Mouse (Mus musculus) frontal cortex, adult 2 months (tissue): ENCODE results near the gene Smpd4. TPM values are rescaled to one million over a fixed set of nuclear protein-coding genes. Genes with fewer than 3 reads are reported as not detected.
A peak's percentile ranks its signal among the peaks of the same experiment; 100 is the strongest.

Source experiments
- DNase-seq, 2 experiments: peaks; one replicate each; pipeline ENCODE4 v3.0.0; 2022; ENCODE audit warnings: low spot score in 1 of 2; ENCODE audit errors: extremely low spot score in 1 of 2
- polyA plus RNA-seq: library from polyadenylated mRNA; depleted of rRNA; stranded (reverse); fragments of >200 nt; gene quantifications from 2 replicates; pipeline ENCODE4 v1.2.3, GENCODE M21; 2012

The Smpd4 gene
- polyA plus RNA-seq, 1 experiment = 168 TPM

GRCm38 (mm10) chr16:17637610-17638009 is 18.5 kb downstream of the Smpd4 start:
- no peak for DNase-seq

DNA sequence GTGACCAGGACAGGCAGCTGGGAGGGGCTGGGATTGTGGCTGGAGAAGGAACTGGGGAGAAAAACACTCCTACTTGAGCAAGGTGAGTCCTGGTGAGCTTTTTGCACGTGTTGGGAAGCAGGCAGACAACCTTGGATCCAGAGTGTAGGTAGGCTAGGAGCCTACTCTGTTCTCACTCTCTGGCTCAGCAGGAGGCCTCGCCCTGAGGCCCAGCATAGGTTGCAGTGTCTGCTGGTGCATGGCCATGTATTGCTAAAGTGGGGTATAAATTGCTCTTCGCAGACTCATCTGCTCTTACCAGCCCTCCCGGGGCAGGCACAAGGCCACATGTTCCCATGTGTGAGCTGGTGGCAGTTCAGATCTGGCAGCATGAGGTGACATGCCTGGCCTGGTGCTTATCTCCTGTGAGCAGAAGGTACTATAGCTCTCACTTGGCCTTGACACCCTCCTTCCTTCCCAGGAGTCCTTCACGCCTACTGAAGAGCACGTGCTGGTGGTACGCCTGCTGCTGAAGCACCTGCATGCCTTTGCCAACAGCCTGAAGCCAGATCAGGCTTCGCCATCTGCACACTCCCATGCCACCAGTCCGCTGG is 19.0 kb downstream of the Smpd4 start:
- DNase-seq = no peak

DNA sequence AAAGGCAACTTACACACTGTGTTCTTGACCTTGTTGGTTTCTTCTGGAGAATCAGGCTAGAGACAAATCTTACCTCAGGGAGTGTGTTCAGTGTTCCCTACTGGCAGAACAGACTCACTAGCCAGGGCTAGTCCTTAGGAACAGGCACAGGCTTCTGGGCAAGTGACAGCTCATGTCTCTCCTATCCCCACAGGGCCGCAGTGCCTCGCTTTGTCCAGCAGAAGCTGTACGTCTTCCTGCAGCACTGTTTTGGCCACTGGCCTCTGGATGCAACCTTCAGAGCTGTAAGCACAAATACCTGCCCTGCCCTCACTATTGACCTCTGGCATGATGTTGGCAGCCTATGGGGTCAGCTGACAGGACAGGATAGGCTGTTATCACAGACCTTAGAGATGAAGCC is 19.9 kb downstream of the Smpd4 start:
- no peak for DNase-seq

DNA sequence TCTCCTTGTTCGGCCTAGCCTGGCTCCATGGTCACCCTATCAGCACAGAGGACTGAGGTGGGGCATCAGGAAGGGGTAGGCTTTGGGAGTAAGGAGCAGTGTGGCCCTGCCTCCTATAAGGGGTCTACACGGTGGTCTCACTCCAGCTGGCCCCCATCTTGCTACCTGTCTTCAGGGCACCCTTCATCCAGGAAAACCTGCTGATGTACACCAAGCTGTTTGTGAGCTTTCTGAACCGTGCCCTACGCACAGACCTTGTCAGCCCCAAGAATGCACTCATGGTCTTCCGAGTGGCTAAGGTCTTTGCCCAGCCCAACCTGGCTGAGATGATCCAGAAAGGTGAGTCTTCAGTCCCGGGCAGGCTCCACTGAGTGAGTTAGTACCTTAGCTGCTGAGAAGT is 20.8 kb downstream of the Smpd4 start:
- no peak for DNase-seq

- DNase-seq = no peak
Measured at GRCm38 (mm10) chr16:17640706-17641105, 21.6 kb downstream of the Smpd4 start.

DNA sequence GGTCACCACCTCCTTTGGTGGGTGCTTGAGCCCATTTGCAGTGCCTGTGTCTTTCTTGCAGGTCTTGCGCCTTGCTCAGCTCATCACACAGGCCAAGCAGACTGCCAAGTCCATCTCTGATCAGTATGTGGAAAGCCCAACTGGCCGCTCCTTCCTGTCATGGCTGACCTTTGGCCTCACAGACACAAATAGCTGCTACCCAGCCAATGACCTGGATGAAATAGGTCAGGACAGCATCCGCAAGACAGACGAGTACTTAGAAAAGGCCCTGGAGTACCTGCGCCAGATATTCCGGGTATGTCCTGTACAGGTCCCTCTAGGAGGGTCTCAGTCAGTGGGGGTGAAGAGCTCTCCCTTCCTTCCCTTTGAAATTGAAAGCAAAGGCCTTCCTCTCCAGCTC is 22.1 kb downstream of the Smpd4 start:
- DNase-seq = no peak

GRCm38 (mm10) chr16:17642311-17642710 is 23.2 kb downstream of the Smpd4 start:
- peak in 1 of 2 experiments; percentile 50 for DNase-seq

- no peak for DNase-seq
Measured at GRCm38 (mm10) chr16:17643437-17643990, 24.4 kb downstream of the Smpd4 start.

DNA sequence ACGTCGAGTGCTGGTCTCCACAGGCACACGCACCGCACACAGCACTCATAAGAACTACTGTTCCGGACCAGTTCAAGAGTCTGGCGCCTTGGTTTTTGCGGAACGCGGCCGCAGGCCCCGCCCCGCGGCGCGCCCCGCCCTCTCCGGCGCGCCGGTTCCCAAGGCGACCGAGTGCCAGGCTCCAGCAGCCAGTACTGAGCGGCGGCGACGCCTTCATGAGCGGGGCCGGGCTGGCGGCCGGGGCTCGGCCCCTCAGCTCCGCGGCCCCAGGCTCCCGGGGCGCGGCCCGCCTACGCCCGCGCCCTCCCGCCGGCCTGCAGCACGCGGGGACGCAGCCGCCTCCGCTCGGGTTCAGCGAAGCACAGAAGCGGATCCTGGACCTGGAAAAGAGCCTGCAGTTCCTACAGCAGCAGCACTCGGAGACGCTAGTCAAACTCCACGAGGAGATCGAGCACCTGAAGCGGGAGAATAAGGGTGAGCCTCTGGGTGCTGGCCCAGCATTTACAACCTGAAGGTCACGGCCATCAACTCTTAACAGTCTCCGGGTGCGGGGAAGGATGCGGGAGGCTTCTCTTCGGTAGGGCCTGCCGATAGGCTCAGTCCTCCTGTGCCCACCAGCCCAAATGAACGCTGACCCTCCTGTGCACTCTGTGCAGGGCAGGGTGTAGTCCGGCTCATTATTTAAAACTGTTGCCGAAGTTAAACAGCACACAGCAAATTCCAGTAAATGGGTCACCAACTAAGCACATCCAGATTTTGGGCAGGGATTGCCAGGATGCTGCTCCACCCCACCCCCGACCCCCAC is 27.4 kb downstream of the Smpd4 start, which contains the start of gene Ccdc74a:
Gene Ccdc74a (plus strand): TSS at position 161 of the 805 bp plus-strand sequence.
- DNase-seq = peak in 1 of 2 experiments; percentile 73

- DNase-seq = no peak
Measured at GRCm38 (mm10) chr16:17647156-17647555, 28.0 kb downstream of the Smpd4 start.

DNA sequence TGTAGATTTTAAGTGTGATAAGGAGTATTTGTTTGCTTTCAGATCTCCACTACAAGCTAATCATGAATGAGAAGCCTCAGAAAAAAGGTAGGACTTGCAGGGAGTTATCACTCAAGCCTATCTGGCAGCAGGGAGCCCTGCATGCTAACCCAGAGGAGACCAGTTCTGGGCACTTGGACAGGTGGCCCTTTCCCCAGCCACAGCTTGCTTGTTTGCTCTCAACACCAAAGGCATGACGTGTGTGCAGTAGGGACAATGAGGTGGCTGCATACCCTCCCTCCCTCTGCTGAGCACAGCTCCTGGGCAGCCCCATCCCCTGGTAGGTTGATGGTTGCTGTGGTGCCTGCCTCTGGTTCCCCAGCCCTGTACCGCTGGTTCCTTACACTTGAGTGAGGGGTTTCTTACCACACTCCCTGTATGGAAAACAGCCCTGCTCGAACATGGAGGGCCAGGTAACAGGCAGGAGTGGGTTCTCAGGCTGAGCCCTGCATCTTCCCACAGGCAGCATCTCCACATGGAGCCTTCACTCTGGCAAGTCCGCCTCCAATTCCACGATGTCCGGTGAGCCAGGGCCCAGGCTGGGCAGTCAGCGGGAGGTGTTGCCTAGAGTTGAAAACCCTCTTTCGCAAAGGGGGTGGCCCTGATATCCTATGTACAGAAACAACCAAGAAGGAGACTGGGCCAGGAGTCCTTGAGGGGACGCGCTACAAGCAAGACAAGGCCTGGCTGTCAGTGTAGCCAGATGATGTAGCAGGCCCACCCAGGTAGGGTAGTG is 28.6 kb downstream of the Smpd4 start:
- no peak for DNase-seq

GRCm38 (mm10) chr16:17649925-17650605 is 30.9 kb downstream of the Smpd4 start:
- peak in 1 of 2 experiments; percentile 35 for DNase-seq

GRCm38 (mm10) chr16:17650711-17651110 is 31.6 kb downstream of the Smpd4 start:
- no peak for DNase-seq

DNA sequence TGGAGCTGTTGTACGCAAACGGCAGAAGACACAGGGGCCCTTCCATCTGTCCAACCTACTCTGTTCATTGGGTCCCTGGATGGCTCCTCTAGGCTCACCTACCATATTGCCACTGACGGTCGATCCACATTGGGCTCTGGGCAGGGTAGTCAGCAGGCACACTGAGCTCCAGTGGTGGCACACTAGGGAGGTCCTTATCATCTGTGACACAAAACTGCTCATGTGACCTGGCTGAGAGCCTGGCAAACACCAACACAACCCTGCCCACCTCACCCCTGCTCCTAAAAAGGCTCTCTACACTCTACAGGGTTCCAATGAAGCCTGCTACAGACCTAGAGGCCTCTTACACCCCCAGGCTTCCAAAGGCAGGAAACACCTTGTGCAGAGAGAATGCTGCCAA is 33.5 kb downstream of the Smpd4 start:
- DNase-seq = no peak

GRCm38 (mm10) chr16:17653601-17654000 is 34.4 kb downstream of the Smpd4 start:
- no peak for DNase-seq

DNA sequence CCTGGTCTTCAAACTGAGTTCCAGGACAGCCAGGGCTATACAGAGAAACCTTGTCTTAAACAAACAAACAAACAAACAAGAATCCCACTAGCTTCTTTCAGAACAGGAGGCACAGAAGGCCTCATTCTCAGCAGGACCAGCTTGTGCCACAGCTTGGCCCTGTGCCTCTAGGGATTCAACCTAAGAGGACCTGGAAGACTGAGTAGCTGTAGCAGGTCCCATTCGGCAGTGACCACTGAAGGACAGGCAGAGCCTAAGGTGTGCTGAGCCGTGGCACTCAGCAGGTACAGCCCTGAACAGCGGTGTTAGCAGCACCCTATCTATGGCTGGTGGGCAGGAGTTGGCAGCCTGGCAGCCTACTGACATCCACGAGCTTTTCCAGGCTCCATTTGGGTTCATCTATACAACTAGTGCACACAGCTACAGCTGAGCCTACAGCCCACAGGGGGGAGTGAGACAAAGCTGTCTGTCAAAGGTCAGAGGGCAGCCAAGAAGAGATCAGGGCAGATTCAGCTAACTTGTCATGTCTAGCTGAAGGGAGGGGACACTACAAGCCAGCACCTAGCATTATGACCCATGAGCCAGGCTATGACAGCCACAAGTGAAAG is 35.1 kb downstream of the Smpd4 start:
- DNase-seq = no peak

- no peak for DNase-seq
Measured at GRCm38 (mm10) chr16:17656212-17656871, 37.2 kb downstream of the Smpd4 start.

DNA sequence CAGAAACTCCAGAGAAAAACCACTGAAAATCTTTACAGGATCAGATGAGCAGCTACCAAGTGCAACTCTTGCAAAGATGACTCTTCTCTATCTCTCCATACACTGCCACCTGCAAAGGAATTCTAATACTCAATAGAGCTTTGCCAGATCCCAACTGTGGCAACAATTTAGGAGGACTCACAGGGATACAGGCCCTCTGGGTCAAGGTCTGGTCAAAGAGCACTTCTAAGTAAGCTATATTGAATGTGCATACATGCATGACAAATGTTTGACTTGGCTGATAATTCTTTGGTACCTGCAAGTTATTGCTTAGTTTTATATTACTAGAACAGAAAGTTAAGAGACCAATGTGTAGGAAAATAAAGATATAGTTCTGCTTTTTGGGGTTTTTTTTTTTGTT is 46.4 kb downstream of the Smpd4 start:
- no peak for DNase-seq

DNA sequence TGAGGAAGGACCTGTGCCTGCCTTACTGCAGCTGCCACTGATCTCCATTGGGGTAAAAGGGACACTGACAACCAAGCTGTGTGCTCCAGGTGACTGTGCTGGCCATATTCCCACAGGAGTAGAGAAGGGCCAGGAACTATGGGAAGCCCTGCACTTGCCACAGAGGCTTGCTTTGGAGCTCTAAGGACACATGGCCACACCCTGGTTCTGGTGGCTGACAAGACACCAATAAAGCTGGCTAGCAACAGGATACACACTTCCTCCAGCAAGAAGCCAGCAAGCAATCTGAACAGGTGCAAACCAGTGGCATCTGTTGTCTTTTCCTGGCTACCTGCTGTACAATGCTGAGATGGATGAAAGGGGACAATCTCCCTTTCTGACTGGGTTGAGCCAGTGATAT is 50.7 kb downstream of the Smpd4 start:
- no peak for DNase-seq
